Mouse (Mus musculus): ENCODE data around the gene Slc35e1.

The Slc35e1 gene

DNA sequence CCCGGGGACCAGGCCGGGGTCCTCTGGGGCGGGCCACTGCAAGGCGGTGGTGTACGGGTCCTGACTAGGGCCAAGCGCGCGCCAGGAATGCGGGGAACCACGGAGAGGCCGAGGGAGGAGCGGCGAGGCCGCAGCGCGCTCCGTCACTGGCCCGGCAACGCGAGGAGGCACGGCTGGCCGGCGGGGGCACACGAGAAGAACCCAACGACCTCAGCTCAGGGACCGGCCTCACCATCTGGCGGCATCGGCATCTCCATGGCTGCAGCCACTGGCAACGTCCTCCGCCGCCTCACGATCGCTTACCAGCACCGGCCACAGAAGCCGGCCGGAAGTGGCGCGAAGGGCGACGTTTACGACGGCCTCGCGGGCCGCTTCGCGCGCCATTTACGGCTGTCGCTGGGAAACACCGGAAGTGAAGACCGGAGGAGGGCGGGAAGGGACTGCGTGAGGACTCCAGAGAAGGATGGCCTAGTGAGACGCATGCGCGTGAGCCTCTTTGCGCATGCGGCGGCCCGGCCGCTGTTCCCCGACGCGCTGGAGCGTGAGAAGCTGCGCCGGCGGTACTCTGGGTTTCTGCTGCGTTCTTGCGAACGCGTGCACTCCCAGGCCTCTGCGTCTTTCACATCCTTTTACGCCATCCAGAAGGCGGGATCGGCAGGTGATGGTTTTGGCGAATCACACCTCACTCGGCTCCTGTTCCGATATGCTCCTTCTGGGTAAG, 17.4 kb downstream of the Slc35e1 start, which contains the start of gene Cherp:
TSS of gene Cherp (minus strand) at position 401 of the 721 bp plus-strand sequence.
- peak; percentile 96 for DNase-seq

DNA sequence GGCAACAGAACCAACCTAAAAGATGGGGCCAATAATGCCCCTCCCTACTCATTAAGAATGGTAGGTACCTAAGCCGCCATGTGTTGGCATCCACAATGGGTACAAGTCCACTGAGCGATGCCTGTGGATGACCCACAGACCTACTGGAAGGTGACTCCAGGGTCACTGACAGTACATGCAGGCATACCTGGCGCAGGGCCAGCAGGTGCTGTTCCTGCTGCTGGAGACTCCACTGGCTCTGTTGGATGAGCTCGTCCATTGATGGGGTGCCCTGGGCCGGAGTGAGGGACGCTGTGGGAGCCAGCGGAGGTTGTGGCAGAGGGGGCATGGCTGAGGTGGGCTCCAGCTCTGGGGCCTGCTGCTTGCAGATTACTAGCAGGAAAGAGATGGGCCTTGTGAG, 21.7 kb downstream of the Slc35e1 start:
- DNase-seq = no peak

DNA sequence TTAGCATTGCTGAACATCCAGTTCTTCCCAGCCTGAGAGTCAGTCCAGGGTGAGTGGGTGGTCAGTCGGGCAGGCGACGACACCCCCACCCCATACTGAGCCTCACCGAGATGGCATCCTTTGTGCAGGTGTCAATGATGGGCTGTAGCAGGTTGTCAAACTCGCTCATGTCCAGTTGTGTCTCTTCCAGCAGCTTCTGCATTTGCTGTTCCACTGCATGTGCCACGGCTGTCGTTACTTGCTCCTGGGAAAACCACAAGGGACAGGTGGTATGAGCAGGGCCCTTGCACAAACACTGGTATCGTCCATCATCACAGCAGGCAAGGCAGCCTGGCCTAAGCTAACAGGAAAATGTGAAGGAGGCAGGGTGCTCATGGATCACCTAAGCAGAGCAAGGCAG, 22.4 kb downstream of the Slc35e1 start:
- DNase-seq = no peak

DNA sequence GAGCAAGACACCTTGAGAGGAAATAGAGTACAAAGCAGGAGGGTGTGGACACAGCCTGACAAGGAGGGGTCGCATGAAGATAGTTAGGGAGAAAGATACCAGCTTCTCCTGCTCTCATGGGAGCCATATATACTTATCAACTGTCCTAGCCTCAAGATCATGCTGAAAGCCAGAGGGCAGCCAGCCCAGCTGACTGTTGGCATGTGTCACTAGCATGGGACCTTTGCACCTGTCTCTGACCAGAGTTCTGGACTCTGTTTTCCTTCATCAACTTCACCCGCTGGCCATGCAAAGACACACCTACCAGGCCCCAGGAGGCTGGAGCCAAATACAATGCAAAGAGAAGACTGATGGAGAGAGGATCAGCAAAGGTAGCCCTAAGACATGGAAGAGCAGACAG, 23.2 kb downstream of the Slc35e1 start:
- no peak for DNase-seq

DNA sequence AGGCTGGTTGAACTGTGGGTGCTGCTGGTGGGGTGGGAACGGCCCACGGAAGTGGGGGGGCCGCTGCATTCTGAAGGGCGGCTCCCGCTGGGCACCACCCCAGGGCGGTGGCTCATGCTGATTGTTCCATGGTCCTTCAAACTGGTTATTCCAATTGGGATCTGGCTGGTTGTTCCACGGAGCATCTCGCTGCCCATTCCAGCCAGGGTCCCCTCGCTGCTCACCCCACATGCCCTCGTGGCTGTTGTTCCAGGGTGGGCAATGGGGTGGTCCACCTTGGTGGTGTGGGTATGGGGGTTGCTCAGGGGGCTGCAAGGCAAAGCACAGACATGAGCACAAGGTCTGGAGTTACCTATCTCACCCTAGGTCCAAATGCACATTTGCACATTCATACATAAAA, 28.2 kb downstream of the Slc35e1 start:
- no peak for DNase-seq

DNA sequence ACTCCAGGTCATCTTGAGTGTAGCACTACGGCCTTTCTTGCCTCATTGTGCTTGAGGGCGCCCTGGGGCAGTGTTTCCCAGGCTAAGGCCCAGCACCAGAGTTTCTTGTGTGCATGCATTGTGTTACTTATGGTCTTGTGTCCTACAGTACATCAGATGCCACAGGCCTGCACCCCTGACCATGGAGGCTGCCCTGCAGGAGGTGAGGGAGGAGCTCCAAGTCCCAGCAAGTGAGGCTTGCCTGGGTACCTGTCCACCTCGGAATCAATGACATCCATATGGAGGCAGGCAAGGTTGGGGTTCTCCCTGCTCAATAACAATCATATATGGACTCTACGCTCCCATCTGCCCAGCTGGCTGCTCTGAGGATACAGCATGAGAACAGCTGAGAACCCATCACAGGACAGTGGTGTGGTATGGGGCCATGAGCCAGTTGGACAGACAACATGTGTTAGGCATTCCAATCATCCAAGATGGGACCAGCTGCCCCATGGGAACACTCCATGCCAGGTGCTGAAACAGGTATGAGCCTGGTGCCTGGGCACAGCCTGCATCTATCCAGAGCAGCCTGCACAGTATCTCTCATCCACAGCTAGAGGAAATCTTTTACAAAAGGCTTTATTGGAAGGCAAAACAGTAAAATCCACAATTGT, 32.4 kb downstream of the Slc35e1 start:
- DNase-seq = no peak

DNA sequence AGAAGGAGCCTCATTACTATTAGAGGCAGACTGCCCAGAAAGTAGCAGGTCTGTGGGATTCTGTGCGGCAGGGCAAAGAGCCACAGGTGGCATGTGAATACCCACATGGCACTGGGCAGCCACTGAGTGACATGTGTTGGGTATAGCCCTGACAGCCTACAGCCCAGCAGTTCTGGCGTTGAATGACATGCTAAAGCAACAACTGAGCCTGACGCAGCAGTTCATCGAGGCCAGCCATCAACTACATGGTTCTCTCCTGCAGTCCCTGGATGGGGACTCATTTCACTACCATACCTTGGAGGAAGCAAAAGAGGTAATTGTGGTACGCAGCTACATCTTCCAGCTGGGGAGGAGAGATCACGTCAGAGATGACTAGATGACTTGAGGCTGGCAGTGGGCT, 34.0 kb downstream of the Slc35e1 start:
- DNase-seq = no peak

DNA sequence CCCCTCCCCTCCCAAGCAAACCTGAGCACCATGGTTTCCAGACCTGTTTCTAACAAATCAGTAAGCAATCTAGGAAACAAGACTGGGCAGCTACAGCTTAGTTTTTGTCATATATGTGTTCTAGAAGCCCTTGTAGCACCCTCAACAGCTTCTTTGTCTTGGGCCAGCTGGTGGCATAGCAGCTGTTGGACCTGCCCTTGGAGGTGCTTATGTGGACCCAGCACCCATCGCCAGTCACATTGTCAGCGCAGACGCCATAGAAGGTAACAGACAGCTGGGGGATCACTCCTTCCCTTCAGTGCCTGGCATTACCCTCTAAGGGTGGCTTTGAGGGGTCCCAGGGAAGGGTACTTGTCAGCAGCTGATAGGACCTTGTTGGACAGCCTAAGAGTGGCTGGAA, 34.6 kb downstream of the Slc35e1 start:
- DNase-seq = no peak

DNA sequence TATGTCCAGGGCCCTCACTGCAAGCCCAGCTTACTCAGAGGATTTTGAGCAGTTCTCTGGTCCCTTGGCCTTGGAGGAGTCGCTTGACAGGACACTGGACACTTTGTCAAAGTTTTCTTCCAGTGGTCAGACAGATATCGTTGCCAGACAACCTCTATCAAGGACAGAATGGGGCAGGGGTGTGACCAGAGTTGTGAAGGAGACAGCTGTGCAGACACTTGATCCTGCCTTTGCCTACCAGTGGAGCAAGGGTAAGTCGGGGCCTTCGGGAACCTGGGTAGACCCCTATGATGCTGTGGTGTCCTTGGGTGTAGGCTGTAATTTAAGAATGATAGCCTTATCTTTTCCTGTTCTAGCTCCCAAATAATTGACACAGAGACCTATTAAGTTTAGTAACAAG, 37.1 kb downstream of the Slc35e1 start:
- DNase-seq = no peak

DNA sequence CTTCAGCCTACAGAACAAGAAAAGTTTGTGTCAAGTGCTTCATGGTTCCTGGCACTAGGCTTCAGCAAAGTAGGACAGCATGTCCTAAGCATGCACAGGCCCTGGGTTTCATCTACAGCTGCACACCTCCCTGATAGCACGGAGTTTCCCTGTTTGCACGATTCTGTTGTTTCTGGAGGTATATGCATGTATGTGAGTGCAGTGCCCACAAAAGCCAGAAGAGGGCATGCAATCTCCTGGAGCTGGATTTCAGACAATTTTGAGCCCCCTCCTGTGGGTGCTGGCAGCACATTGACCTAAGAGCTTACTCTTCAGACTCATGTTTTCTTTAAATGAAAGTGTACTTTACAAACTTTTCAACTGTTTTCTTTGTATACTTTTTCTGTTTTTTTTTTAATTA, 38.5 kb downstream of the Slc35e1 start:
- DNase-seq = no peak

DNA sequence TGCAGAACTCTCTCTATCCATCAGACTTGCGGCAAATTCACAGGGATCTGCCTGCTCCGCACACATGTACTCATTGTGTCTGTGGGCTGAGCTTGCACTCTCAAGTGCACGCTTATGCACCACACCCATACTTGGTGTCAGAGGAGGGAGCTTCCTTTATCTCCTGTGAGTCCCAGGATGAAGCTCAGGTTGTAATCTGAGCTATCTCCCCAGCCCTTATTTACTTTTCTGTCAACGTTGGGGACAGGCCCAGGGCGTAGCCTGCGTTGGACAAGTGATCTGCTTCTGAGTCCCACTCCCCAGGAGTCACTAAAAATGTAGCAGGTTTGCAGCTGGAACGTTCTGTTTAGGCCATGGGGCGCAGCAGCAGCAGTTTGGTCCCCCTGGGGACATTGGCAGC, 40.9 kb downstream of the Slc35e1 start:
- no peak for DNase-seq

DNA sequence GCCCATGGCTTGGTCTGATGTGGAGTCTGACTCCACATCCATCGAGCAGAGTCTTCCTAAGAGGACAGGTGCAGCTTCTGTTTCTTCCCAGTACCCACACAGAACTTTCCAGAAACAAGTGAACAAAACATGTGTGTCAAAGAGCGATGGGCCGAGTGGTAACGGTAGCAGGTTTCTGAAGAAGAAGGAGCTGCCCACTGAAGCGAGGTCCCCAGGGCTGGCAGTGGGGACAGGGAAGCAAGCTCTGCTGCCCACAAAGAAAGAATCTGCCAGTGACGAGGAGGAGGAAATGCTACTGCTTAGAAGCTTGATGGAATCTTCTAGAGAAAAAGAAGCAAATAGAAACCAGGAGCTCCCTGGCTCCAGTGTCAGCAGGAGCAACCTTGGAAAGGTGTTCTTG, 47.3 kb downstream of the Slc35e1 start:
- DNase-seq = no peak

DNA sequence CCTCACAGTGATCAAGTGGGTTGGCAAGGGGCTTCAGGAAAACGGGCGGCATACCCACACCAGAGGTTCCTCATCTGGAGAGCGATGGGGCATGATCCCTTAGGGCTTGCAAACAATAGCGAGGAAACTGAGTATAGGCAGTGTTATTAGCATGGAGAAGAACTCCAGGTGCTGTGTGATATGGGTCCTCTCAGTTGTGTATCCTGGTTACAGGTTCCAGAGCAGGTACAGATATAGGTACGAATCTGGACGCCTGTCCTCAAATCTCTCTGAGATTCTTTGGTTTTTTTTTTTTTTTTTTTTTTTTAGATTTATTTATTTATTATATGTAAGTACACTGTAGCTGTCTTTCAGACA, 48.4 kb downstream of the Slc35e1 start:
- no peak for DNase-seq

DNA sequence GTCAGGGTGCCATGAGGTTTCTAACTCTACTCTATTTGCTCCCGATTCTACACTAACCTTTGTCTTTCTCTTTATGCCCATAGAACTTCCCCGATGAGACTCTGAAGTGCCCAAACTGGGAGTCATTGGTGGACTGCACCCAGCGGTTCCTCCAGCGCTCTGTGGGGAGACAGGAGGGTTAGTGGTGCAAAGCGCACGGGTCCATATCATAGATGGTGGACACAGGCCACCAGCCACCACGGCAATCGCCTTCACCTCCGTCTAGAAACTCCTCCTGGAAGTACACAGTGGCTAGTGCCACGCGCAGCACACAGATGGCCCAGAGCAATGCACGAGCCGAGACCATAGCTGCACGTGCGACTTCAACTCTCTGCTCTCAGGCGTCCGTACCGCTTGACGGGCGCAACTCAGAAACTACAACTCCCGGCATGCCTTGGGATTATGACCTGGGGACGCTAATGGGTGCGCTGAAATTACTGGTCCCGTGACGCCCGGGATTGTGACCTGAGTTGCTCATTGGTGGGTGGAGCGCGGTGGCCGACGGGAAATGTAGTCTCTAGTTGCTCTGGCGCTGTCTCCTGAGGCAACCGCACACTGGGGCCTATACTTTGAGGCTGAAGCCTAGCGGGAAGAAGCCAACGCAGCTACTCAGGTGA, 48.9 kb downstream of the Slc35e1 start, which contains the start of the genes Calr3 and 1700030K09Rik:
TSS of gene Calr3 (minus strand) at position 533 of the 656 bp plus-strand sequence.
TSS of gene 1700030K09Rik (plus strand) at position 543 of the 656 bp plus-strand sequence.
- DNase-seq = peak; percentile 99

DNA sequence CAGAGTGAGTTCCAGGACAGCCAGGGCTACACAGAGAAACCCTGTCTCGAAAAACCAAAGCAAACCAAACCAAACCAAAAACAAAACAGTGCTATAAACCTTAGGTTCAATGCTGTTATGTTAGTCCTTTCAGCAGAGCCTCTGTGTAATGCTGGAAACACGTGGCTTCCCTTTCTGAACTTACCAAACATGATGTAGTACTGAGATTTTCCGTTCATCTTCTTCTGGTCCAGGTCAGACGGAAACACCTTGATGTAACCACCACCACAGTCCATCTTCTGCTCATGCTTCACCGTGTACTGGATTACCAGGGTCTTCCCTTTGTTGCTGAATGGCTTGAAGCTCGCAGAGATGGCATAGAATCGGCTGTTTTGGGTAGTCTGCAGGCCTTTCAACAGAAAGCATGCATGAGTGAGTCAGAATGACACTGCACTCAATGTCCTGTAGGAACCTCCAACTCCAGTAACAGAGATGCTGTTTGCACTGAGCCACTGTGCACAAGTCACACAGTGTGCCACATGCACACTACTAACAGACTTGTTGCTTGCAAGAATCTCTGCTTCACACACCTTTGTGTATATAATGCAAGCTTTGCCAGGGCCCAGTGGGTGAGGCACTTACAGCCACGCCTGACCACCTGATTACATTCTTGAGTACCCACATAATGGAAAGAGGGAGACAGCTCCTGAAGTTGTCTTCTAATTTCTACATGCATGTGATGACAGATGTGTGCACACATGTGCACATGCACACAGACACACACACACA, 54.0 kb downstream of the Slc35e1 start:
- DNase-seq = no peak

DNA sequence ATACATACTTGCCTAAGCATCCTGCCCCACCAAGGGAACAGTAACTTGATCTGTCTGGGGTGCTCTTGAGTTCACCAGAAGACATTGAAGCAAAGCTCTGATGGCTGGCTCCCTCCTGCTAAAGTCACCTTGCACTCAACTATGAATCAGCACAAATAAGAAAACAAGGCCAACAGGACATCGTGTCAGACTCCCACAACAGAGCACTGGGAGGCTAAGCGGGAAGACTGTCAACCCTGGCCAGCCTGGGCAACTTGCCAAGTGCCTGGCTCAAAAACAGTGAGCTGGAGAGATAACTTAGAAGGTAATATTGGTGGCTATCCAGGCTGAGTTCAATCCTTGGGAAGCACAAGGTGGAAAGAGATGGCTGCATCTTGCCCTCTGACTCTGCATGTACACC, 57.5 kb downstream of the Slc35e1 start:
- DNase-seq = no peak
